Mouse (Mus musculus) megakaryocyte, embryonic 14.5 days (primary cell): ENCODE measurements around the gene Adamts20.

Source experiments
- FLI1 ChIP-seq: IDR thresholded peaks from 2 replicates; pipeline ENCODE4 v1.6.1; 2012; ENCODE audit warnings: low read length, inconsistent platforms, mixed read lengths
- GATA1 ChIP-seq: IDR thresholded peaks from 3 replicates; pipeline ENCODE4 v1.6.1; 2012; ENCODE audit warnings: mixed read lengths, low read length, inconsistent platforms, borderline replicate concordance

GRCm38 (mm10) chr15:94465318-94465717, at the start of gene Adamts20:
- no peak for TF ChIP-seq GATA1
- TF ChIP-seq FLI1: no peak
